Mouse (Mus musculus): Measurements from ENCODE around the gene Lipm.

Lipm gene

DNA sequence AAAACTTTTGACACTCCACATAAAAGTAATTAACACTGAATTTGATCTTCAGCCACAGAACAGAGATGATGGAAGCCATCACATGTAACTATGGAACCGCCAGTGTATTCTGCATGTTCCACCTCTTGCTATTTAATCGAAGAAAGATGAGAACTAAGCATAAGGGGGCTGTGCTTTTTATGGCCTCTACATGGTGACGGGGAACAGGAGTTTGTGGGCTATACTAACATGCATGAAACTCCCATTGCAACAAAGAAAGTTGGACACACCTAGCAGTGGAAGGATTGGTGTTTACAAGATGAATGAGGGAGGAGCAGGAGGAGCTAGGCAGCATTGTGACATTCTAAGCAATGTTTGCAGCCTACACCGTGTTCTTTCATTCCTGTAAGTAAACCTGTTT is at the start of gene Lipm:
Gene Lipm, plus strand, starts transcription at position 301 of the 400 bp plus-strand sequence.
- in situ Hi-C loops (cut with MboI, MseI), result no loop called here

DNA sequence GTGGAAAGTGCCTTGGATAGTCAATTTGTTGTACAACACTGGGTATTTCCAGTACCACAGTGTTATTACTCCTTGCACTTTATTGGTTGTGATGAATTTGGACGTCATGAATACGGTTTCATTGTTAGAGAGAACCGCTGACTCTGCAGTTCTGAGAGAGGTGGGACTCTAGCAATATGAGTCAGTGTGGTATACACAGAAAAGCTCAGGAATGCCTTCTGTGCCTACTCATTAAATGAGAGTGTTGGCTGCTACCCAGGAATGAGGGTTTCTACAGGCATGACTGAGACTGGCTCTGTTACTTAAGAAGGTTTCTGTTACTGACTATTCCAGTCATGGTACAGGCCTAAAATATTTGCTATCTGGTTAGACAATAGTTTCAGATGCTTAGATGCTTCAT is 49.2 kb upstream of the Lipm start:
- in situ Hi-C loops (cut with MboI, MseI), result no loop called here

- in situ Hi-C loops (cut with MboI, MseI), result no loop called here
Observed at GRCm38 (mm10) chr19:34063547-34063946, 37.2 kb upstream of the Lipm start.

- in situ Hi-C loops (cut with MboI, MseI), result no loop called here
Observed at GRCm38 (mm10) chr19:34064059-34064458, 36.7 kb upstream of the Lipm start.

- in situ Hi-C loops (cut with MboI, MseI), result no loop called here
Observed at GRCm38 (mm10) chr19:34066779-34067472, 33.8 kb upstream of the Lipm start, which contains the start of gene Lipn. Gene Lipn (plus strand): TSS chr19:34067358.

- in situ Hi-C loops (cut with MboI, MseI), result no loop called here
Observed at GRCm38 (mm10) chr19:34074239-34074638, 26.5 kb upstream of the Lipm start.

DNA sequence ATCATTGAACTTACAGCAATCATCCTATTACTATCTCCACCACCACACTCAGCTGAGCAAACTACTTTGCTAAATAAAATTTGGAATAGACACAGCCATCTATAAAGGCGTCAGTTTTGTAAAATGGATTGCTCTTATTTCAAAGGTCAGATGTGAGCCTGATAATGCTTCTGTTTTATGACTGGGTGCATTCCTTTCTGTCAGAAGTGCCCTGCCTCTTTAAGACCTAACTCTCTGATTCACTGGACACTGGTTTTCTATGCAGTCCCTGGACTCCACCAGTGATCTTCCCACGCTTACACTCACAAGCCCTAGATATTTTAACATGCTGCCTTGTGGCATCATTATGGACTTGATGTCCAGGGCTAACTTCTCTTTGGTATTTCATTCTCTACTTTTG is 22.6 kb upstream of the Lipm start:
- in situ Hi-C loops (cut with MboI, MseI), result no loop called here

- in situ Hi-C loops (cut with MboI, MseI), result no loop called here
Observed at GRCm38 (mm10) chr19:34089011-34089680, 11.6 kb upstream of the Lipm start.

- in situ Hi-C loops (cut with MboI, MseI), result no loop called here
Observed at GRCm38 (mm10) chr19:34095381-34095780, 5.4 kb upstream of the Lipm start.

DNA sequence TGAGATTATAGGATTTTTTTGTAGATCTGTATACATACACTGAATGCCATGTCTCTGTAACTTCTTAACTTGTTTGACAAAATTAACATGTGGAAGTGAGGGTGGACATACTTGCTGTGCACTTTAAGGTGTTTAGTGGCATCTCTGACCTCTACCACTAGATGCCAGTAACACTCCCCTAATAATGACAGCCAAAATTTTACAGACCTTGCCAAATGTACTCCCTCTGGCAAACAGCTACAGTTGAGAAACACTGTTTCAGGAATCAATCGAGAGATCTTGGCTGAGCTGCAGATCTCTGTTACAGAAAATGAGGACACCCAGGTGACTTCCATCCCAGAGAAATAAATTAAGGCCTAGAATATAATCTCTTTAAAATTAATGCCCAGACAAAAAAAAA is 4.5 kb upstream of the Lipm start:
- in situ Hi-C loops (cut with MboI, MseI), result no loop called here

DNA sequence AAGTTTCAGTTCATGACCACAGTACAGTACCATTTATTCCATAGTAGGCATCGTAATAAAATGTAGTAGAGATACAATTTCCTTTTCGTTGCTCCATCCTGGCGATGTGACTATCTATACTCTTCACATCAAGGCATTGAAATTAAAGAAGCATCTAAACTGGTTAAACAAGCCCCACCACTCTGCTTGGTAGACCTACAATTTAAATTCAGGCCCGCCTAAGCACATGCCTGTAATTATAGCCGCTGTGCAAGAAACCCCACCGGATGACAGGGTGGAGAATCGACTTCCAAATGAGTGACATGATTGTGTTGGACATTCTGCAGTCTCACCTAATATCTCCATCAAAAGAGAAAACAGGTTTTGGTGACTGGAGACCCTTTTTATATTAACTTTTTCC is 1.2 kb downstream of the Lipm start:
- in situ Hi-C loops (cut with MboI, MseI), result no loop called here

GRCm38 (mm10) chr19:34104841-34105240 is 4.1 kb downstream of the Lipm start:
- in situ Hi-C loops (cut with MboI, MseI), result no loop called here

GRCm38 (mm10) chr19:34119102-34119501 is 18.4 kb downstream of the Lipm start:
- in situ Hi-C loops (cut with MboI, MseI), result no loop called here

- in situ Hi-C loops (cut with MboI, MseI), result no loop called here
Observed at GRCm38 (mm10) chr19:34119653-34120052, 18.9 kb downstream of the Lipm start.

DNA sequence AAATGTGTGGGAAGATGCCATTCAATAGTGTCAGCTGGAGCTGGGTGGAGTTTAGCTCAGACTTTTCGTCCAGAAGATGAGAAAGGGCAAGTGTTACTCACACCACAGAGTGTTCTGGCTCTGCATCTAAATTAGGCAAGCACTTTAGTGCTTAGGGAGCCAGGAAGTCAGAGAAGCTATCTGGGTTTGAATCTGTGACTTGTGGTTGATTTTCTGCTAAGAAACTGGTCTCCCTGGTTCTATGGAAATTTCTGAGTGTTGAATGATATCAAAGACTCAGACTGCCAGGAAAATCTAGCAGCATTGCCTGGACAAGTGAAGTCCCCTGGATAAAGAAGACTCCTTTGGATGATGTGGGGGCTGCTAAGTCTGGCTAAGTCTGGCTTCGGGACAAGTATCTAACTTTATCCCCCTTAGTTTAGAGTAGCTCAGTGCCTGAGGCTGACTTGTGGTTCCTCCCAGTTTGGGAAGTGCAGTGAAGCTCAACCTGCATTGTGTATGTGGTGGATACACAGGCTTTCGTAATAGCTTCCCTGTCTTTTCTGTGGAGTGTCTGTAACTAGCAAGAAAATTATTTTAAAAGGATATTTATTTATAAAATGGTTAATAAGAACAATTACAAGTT is 19.5 kb downstream of the Lipm start:
- in situ Hi-C loops (cut with MboI, MseI), result no loop called here

DNA sequence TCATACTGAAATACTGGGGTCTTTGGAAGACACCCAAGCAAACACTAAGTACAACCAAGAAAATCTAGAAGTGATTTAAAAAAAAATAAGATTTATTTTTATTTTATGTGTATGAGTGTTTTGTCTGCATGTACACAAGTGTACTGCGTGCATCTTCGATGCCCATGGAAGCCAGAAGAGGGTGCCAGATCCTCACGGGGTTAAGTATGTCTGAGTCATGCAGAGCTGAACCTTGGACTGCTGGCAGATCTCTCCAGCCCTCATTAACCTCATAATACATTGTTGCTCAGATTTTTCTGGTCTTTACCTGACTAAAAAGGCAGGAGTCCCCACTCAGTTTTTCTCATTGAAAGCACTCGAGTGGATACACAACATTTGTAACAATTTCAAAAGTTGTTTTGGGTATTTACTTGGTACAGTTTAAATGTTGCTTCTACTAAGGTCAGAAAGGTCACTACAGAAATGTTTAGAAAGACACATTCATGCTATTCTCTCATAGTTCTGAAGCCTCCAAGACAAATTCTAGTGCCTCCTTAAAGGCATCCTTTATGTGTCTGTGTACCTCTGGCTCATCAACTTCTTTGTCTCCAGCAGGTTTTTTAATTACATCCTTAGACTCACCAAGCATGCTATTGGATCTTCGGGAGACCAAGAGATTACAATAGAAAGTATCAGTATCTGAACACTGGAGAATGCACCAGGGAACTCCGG is 38.1 kb downstream of the Lipm start:
- in situ Hi-C loops (cut with MboI, MseI), result no loop called here

- in situ Hi-C loops (cut with MboI, MseI), result loop anchor here (10.0 kb wide), 2 partner anchors 185 to 835 kb away; no protein-coding TSS in a partner anchor
Observed at GRCm38 (mm10) chr19:34139431-34140046, 38.8 kb downstream of the Lipm start.

DNA sequence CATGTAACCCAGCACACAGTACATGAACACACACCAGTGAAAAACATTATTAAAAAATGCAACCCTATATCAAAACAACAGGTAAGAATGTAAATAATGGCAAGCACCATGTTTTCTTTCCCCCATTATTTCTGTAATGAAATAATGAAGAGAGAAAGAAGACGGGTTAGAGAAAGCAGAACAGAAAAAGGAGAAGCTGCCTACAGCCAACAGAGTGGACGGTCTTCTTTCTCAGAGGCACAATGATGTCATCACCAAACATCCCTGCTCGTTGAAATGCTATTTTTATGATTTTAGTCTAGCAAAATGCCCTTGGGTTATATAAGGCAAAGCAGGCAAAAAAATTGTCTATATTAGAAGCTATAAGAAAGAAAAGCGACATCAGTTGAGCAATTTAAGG is 47.7 kb downstream of the Lipm start:
- in situ Hi-C loops (cut with MboI, MseI), result loop anchor here (5.0 to 10.0 kb wide), 3 partner anchors 74 to 826 kb away; no protein-coding TSS in a partner anchor

DNA sequence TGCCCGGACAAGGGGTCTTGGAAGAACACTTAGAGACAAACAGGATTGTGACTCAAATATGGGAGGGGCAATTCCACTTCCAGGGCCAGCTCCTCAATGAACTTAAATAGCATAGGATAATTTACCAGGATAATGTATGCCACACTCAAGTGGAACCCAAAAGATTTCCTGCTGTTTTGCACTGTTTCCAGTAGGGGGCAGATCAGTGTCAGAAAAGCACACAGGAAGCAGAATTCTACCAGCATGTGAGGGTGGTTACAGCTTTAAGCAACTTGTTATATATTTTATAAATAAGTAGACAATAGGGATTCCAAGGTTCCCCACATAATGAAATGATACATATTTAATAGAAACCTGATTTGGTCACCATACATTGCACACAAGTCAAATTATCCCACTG is 51.2 kb downstream of the Lipm start:
- in situ Hi-C loops (cut with MboI, MseI), result no loop called here

GRCm38 (mm10) chr19:34153263-34154144 is 52.8 kb downstream of the Lipm start:
- in situ Hi-C loops (cut with MboI, MseI), result no loop called here

DNA sequence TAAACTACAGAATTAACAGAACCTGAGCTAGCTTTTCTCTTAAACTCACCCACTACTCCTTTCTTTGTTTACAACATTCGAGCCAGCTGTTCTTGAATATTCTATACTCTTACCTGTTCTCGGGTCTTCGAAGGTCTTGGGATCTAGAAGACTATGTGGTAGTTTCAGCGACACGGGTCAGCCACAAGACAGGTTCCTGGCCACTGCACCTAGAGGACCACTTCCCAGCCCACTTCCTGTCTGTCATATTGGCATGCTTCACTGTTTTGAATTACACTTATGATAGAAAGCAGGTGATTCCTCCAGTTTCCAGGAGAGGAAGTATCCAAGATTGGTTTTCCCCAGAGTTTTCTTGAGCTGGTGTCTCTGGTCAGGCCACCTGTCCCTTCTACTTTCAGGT is 62.0 kb downstream of the Lipm start:
- in situ Hi-C loops (cut with MboI, MseI), result no loop called here
